Mouse (Mus musculus) MEL (cell line): ENCODE measurements around the gene Sult5a1.

ENCODE experiments used
- CTCF ChIP-seq, 3 experiments: IDR thresholded peaks in 2 of 3; conservative IDR thresholded peaks in 1 of 3; 2 replicates each; pipeline ENCODE4 v1.5.1; 2011 to 2012; ENCODE audit warnings: low read length in 3 of 3, low read depth in 2 of 3, mild to moderate bottlenecking in 2 of 3, improper control_type of control experiment in 1 of 3, inconsistent platforms in 1 of 3, mixed read lengths in 1 of 3, moderate library complexity in 1 of 3; ENCODE audit not compliant: control insufficient read depth in 1 of 3, insufficient read depth in 1 of 3, poor library complexity in 1 of 3, severe bottlenecking in 1 of 3
- GATA1 ChIP-seq: IDR thresholded peaks from 2 replicates; pipeline ENCODE4 v1.6.1; 2011; ENCODE audit warnings: low read depth, low read length, improper control_type of control experiment
- JUND ChIP-seq: IDR thresholded peaks from 2 replicates; pipeline ENCODE4 v1.6.1; 2011; ENCODE audit warnings: low read depth, mild to moderate bottlenecking, improper control_type of control experiment, low read length
- KAT2A ChIP-seq: conservative IDR thresholded peaks from 2 replicates; pipeline ENCODE4 v1.6.1; 2012; ENCODE audit warnings: low read depth, low read length, improper control_type of control experiment, inconsistent platforms
- MAZ ChIP-seq: IDR thresholded peaks from 2 replicates; pipeline ENCODE4 v1.6.1; 2012; ENCODE audit warnings: low read depth, mild to moderate bottlenecking, inconsistent platforms, low read length, improper control_type of control experiment
- MXI1 ChIP-seq: IDR thresholded peaks from 2 replicates; pipeline ENCODE4 v1.6.1; 2011; ENCODE audit warnings: mild to moderate bottlenecking, low read depth, low read length, improper control_type of control experiment
- MYC ChIP-seq: IDR thresholded peaks from 2 replicates; pipeline ENCODE4 v1.6.1; 2011; ENCODE audit warnings: low read depth, mild to moderate bottlenecking, low read length, improper control_type of control experiment, moderate library complexity
- POLR2A ChIP-seq, 2 experiments: IDR thresholded peaks; 2 replicates each; pipeline ENCODE4 v1.6.1; 2011 to 2012; ENCODE audit warnings: low read length in 2 of 2, mild to moderate bottlenecking in 2 of 2, control low read depth in 1 of 2, improper control_type of control experiment in 1 of 2, low read depth in 1 of 2, moderate library complexity in 1 of 2; ENCODE audit not compliant: control insufficient read depth in 1 of 2, insufficient read depth in 1 of 2, poor library complexity in 1 of 2
- RCOR1 ChIP-seq: IDR thresholded peaks from 2 replicates; pipeline ENCODE4 v1.6.1; 2012; ENCODE audit warnings: low read depth, mild to moderate bottlenecking, inconsistent platforms, low read length, improper control_type of control experiment
- TCF12 ChIP-seq: IDR thresholded peaks from 2 replicates; pipeline ENCODE4 v1.6.1; 2014; ENCODE audit warnings: low read depth, mild to moderate bottlenecking, inconsistent platforms, low read length, improper control_type of control experiment, moderate library complexity
- USF2 ChIP-seq, 2 experiments: IDR thresholded peaks; 2 replicates each; pipeline ENCODE4 v1.6.1; 2011 to 2012; ENCODE audit warnings: improper control_type of control experiment in 2 of 2, low read length in 2 of 2, borderline replicate concordance in 1 of 2, inconsistent platforms in 1 of 2, low read depth in 1 of 2, mild to moderate bottlenecking in 1 of 2; ENCODE audit not compliant: insufficient read depth in 1 of 2
- ZNF384 ChIP-seq: IDR thresholded peaks from 2 replicates; pipeline ENCODE4 v1.6.1; 2012; ENCODE audit warnings: low read depth, mild to moderate bottlenecking, inconsistent platforms, low read length, improper control_type of control experiment

- TF ChIP-seq RCOR1: no peak
- TF ChIP-seq TCF12: no peak
- TF ChIP-seq USF2 (IDR thresholded peaks at IDR 0.05; ENCODE audit: borderline replicate concordance in 1 of 2, insufficient read depth in 1 of 2, low read depth in 1 of 2, low read length in 2 of 2): no peak
- TF ChIP-seq KAT2A: no peak
- peak; percentile 78 to 99 (median 92) for TF ChIP-seq CTCF (IDR thresholded peaks at IDR 0.05 in 2 of 3, conservative IDR thresholded peaks at IDR 0.05 in 1 of 3; ENCODE audit: control insufficient read depth in 1 of 3, insufficient read depth in 1 of 3, low read depth in 2 of 3, low read length in 3 of 3, poor library complexity in 1 of 3, severe bottlenecking in 1 of 3)
- no peak for TF ChIP-seq MXI1
- no peak for TF ChIP-seq POLR2A (IDR thresholded peaks at IDR 0.05; ENCODE audit: control insufficient read depth in 1 of 2, insufficient read depth in 1 of 2, low read depth in 1 of 2, low read length in 2 of 2, poor library complexity in 1 of 2)
- TF ChIP-seq GATA1: no peak
- no peak for TF ChIP-seq JUND
- TF ChIP-seq MYC: no peak
- TF ChIP-seq MAZ: no peak
- no peak for TF ChIP-seq ZNF384
Observed at GRCm38 (mm10) chr8:123202288-123202687, 44.2 kb upstream of the Sult5a1 start.
